Mouse (Mus musculus) hindlimb bud, embryonic 11.5 days (tissue): ENCODE measurements around the gene Inpp5k.

Source experiments
- DNase-seq: peaks from one replicate; pipeline ENCODE4 v3.0.0-alpha.2; 2012; ENCODE audit warnings: low read depth, low spot score; ENCODE audit errors: extremely low spot score

Inpp5k gene

GRCm38 (mm10) chr11:75619133-75619532 is 11.7 kb upstream of the Inpp5k start:
- no peak for DNase-seq

GRCm38 (mm10) chr11:75620136-75620780 is 10.5 kb upstream of the Inpp5k start:
- DNase-seq = no peak

GRCm38 (mm10) chr11:75621426-75621825 is 9.4 kb upstream of the Inpp5k start:
- no peak for DNase-seq

GRCm38 (mm10) chr11:75622588-75623329 is 8.0 kb upstream of the Inpp5k start:
- DNase-seq = no peak

- DNase-seq = no peak
These were observed 6.7 kb upstream of the Inpp5k start for GRCm38 (mm10) chr11:75624102-75624554.

DNA sequence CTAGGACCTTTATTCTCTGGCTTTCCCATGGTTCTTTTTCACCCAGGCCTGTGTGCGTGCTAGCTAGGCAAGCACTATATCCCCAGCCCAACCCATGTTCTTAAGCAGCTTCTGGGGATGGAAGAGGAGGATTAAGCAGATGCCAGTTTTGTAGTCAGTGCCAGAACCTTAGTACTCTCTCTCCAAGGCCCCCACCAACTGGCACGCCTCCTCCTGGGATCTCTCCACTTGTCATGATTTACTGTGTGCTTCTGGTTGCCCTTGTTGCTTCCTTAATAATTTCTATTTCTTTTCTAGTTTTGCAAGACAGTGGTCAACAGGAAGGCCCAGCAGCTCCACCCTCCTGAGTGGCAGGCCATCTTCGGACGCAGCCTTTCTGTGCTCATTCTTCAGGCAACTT is 5.0 kb upstream of the Inpp5k start:
- no peak for DNase-seq

DNA sequence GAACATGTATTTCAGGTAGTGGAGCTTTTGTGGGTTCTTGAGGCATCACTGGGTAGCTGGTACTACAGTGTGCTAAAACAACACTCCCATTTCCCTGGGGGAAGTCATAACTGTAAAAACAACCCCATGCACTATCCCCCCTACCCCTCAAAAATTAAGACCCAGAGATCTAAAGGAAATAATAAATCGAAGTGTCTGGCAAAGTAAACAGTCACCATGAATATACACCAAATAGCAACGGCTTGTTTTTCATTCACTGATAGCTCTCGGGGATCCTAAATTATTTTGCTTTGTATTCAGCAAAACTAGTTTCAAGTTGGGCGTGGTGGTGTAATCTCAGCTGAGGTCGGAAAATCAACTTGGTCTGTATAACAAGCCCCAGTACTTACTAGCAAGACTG is 690 bp upstream of the Inpp5k start:
- DNase-seq = no peak

- DNase-seq = no peak
These were observed 905 bp downstream of the Inpp5k start for GRCm38 (mm10) chr11:75631561-75632225.

GRCm38 (mm10) chr11:75632921-75633320 is 2.1 kb downstream of the Inpp5k start:
- DNase-seq = no peak

- no peak for DNase-seq
These were observed 4.0 kb downstream of the Inpp5k start for GRCm38 (mm10) chr11:75634801-75635200.

- no peak for DNase-seq
These were observed 4.5 kb downstream of the Inpp5k start for GRCm38 (mm10) chr11:75635315-75635714.

GRCm38 (mm10) chr11:75643323-75643722 is 12.5 kb downstream of the Inpp5k start:
- DNase-seq = no peak

DNA sequence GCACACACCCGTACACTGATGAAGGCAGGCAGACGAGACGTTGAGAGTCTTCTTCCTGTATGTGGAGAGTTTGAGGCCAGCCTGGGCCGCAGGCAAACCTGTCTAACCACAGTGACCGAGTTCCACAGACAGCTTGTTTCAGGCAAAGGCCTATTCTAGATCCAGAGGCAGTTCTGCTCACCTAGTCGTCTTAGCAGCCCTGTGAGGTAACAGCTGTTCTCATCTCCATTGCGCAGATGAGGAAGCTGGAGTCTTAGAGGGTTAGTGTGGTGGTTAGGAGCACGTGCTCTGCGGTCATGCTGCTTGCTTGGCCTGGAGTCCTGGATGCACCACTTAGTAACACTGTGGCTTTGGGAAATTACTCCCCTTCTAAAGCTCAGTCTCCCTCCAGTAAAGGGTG is 13.9 kb downstream of the Inpp5k start:
- no peak for DNase-seq

DNA sequence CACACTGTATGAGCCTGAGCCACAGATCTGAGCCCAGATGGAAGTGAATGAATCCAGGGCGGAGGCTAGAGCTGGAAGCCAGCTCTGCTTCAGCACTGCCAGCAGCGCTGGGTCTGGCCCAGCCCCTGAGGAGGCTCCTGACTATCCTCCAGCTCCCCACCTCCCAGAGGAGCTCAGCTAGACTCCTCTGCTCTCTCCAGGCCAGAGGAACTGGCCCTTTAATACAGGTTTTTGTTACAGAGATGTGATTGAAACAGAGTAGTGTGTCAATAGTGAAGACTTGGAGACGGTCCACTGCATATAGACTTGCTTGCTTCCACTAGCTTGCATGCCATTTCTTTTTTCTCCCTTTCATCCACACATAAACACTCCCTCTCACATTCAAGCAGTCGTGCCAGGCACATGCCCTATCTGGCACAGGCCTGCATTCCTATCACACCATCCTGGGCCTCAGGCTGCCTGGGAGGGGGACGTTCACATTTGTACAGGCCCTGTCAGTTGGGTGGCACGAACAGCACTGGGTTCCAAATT is 17.0 kb downstream of the Inpp5k start:
- no peak for DNase-seq

DNA sequence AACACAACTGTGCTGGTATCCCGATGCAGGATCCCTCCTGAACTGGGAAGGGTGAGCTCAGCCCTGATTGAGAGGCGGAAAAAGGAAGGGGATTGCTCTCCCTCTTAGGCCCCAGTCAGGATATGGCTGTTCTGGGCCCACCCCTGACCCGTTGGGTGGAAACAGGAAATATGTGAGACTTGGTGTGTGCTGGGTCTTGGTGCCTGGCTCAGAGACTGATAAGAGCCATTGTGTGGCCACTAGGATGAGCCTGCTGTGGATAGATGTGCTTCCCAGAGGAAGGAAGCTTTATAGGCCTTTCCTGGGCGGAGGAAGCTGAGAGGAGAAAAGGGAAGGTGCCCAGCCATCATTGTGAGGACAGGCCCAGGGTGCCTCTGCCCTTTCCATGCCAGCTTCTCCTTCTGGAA is 18.4 kb downstream of the Inpp5k start:
- no peak for DNase-seq

DNA sequence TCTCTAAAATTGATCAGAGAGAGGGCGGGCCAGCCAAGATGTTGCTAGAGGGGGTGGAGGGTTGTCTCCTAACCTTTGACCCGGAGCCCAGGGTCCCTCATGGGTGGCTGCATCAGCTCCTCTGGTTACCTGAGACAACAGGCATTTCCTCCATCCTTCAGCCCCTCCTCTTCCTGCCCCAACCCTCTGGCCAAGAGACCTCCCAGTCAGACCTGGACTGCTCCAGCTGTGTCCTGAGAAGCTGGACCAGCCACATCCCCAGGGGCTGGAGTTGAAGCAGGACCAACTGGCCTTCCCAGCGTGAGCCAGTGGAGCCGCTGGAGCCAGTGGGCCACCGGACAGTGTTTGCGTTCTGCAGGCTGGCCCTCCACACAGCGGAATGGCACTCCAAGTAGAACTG is 19.5 kb downstream of the Inpp5k start, which contains the start of gene Myo1c:
Gene Myo1c, plus strand, starts transcription at position 194 of the 400 bp plus-strand sequence.
- no peak for DNase-seq

DNA sequence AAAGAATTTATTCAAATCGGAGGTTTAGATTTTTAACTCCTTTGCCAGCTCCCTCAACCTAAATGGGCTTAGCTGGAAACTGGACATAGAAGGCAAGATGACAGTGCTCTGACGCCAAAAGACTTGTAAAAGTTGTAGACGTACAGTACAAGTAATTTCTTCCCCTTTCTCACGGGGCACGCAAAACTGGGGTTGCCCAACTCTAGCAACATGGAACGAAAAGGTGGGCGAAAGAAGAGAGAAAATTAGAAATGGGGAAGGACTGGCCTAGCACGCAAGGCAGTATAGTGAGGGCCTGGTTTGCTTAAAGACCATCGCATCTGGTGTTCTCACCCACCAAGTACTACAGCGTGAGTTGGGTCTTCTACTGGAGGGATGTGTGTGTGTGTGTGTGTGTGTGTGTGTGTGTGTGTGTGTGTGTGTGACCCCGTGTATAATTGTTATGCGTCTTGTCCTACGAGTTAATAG is 20.2 kb downstream of the Inpp5k start:
- DNase-seq = no peak

DNA sequence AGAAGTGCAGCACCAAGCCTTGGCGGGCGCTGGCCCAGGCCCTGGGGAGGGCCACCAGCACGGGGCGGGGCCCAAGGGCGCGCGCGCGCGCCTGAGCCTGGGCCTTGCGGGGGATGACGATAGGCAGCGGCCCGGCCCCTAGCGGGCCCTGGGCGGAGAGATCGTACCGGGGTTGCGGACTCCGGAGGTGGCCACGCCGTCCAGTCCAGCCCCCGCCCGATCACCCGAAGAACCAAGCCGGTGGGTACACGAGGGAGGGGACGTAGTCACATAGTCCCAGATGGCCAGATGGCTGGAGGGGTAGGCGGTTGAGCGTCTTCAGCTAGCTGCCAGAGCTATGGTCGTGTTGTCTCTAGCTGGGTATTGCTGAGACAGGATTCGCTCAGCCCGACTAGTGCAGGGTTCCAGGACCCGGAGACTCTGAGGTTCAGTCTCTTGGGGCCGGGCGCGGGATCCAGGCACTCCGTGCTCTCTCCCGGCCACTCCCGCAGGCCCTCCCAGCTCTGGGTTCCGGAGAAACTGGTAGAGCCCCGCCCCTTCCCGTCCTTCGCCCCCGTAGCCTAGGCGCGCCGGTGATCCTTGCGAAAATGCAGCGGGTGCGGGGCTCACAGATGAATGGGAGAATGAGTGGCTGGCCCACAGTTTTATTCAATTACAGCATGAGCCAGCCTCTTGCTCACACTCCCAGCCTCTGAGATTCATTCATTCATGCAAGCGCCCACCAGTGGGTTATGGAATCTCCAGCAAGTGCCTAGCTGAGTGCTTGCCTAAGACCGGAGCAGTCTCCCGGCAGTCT is 20.8 kb downstream of the Inpp5k start:
- no peak for DNase-seq

GRCm38 (mm10) chr11:75652222-75652941 is 21.6 kb downstream of the Inpp5k start:
- no peak for DNase-seq
